Mouse (Mus musculus) Muller cell, postnatal 12 days (primary cell): ENCODE data around the gene Robo1.

Source experiments
- DNase-seq: peaks from one replicate; pipeline ENCODE4 v3.0.0-alpha.2; 2015; ENCODE audit errors: inconsistent ontology term

Robo1 gene

DNA sequence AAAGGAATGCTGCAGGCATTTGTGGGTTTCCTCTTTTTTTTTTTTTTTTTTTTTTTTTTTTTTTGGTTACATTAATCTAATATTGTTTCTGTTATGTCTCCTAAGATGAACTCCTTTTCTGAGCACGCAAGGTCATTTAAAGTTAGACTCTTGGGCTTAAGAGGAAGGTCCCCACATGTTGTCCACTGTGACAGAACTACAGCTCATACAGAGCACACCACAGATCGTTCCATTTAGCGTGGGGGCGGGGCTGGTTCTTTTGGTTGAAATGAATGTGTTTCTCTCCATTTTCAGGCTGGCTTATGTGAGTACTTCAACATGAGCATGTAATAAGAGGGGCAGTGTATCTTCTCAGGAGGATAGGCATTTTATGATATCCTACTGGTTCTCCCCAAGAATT is 622.8 kb downstream of the Robo1 start:
- DNase-seq = no peak

DNA sequence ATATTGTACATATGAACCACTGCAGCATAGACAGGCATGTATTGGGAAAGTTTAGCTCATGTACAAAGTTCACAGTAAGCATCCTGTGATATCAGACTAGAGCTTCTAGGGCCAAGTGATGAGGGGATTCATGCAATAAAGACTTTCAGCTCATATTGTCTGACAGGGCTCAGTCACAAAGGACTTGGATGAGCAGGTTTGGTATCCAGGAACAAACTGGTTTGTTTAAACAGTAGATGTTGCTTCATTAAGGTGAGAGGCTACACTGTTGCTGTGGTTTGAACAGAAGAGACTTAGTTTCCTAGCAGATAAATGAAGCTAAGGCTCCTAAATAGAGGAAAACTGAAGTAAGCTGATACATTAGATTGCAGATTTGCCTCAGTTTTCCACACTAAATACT is 626.8 kb downstream of the Robo1 start:
- DNase-seq = no peak

DNA sequence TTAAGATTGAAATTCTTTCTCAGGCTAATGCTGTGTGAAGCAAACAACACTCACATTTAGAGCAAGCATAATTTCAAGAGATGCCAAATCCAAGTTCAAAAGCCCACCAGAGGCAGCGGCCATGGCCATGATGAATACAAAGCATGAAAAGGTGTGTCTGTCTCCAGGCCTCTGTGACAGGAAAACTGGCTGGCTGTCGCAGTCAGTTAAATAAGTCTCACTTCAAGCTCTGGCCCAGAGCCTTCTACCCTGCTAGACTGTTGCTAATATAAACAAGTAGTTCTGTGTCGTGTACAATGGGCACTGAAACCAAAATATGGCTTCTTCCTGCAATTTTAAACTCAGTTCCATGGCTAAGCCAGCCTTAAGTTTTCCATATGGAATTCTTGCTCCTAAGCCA is 629.1 kb downstream of the Robo1 start:
- no peak for DNase-seq

DNA sequence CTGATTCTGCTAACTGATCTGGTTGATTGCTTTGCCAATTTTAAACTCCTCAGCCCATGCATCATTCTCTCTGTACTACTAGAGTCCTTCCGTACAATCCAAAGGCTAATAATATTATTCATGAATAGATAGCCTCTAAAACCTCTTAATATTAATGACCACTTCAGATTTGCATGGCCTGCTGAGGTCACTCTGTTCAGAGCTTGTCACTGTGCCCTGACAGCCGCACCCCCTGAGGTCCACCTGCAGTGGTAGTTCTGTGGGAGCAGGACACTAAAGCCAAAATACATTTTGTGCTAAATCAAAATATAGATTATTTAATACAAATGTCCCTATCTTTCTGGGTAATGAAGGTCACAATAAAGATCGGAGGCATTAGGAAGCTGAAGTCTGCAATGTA is 631.8 kb downstream of the Robo1 start:
- no peak for DNase-seq

DNA sequence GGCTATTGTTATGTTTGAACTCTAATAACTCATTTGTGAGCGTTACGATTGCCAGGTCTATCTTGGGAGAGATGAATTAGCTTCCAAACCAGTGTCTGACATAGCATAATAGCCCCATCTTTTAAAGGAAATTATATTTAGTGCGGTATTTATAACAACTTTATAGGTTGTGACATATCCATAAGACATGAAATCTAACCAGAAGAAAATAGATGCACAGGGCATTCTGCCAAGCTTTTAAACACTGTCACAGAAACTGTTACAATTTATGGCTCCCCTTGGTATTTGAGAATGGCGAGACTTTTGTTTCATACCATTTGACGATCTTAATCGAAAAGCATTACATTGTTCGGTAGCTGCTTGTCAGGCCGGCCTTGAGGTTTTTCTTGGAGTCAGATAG is 632.7 kb downstream of the Robo1 start:
- no peak for DNase-seq

DNA sequence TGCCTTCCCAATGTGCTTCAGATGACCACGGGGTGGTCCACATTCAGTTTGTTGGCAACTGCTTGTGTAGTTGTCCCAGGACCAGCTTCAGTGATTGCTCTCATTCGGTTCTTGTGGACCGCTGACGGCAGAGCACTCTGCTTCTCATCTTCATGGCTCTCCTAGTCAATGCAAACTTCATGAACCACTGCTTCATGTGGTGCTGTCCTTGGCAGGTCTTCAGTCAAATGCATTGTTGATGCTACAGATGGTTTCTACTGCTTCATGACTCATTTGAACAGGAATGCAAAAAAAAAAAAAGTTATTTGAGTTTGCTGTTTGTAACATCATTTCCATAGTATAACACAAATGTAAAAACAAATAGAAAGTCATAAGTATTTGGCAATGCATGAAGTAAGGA is 636.3 kb downstream of the Robo1 start:
- peak; percentile 23 for DNase-seq

DNA sequence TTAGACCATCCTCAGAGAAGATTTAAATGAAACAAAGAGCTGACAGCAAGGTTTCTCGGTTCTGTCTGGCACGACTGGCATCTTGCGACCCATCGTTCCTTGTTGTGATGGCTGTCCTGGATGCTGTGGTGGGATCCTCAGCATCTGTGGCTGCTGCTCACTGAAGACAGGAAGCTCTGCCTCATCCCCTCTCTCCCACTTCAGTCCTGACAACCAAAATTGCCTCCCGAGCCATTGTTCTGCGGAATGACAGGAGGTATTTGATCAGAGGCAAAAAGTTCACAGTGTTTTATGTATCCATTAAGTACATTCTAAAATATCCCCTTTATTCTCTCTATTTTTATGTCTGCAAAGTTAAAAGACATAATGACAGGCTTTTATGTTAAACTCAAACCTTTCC is 643.9 kb downstream of the Robo1 start:
- DNase-seq = no peak

DNA sequence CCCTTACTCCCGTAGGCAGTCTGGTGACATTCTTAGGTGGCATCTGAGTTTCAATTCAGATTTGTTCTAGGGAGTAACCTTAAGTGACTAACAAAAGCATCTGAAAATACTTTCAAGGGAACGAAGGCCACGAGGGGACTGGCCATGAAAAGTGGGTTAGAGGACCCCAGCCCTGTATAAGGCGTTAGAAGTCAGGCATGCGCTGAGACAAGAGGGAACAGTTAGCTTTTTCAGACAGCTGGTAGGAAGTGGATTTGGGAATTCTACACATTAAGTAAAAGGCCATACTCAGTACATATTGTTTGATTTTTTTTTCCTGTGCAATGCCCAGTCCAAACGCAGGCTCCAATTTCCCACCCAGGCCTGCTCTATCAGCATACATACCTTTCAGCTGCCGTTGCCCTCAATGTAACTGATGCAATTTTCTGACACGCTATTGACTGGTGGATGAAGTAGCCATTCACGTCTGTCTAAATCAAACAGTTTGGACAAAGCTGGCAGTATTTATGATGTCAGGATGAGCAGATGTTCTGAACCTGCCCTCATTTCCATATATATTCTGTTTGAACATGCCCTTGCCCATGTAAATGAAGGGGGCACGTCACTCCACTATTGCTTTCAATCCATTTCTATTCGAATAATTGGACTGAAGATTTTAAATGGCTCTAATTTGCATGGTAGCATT is 651.1 kb downstream of the Robo1 start:
- no peak for DNase-seq

DNA sequence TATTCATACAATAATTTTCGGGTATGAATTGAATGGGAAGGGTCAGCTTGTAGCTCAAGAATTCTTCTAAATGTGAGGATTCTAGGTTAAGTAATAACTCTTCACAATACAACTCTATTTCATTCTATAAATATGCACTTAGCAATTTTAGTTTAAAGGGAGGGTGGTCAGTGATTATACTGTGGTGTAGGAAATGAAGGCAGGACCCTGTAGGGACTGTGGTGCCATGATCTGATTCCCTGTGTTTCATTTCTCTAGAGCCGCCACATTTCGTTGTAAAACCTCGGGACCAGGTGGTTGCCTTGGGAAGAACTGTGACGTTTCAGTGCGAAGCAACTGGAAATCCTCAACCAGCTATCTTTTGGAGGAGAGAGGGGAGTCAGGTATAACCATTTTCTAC is 651.7 kb downstream of the Robo1 start:
- no peak for DNase-seq

DNA sequence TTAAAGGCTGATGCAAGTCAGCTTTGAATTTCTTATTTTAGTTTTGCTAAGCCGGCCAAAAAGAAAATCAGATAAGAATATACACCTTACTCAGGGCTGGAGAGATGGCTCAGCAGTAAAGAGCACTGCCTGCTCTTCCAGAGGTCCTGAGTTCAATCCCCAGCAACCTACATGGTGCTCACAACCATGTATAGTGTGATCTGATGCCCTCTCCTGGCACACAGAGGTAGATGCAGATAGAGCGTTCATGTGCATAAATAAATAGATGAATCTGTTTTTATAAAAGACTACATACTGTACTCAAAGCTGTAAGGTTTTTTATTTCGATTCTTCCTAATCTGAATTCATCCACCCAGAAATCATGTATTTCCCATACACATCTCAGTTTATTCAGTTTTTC is 655.7 kb downstream of the Robo1 start:
- DNase-seq = no peak

DNA sequence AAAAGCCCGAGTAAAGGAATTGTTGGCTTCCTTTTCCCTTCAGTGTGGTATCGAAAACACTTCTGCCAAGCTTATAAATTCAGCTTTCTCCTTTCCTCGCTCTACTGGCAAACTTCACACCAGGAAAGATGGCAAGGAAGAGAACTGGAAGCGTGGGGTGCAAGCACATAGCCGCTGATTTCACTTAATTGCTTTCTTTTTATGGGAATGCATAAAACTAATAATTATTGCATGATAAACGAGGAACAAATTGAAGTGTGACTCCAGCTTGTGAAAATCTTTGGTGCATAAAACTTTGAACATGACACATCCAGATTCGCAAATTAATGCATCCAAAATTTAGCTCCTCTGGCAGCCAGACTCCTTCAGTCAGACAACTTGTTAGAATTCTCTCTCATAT is 659.4 kb downstream of the Robo1 start:
- no peak for DNase-seq

DNA sequence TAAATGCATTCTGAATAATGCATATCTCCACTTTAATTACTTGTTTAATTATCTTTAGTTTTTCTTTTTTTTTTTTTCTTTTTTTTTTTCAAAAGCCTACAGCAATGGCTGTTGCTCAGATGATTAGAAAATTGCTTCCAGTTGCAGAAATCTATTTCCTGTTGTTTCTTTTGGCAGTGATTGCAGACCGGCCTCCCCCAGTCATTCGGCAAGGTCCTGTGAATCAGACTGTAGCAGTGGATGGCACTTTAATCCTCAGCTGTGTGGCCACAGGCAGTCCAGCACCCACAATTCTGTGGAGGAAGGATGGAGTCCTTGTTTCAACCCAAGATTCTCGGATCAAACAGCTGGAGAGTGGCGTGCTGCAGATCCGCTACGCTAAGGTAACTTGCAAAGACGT is 661.9 kb downstream of the Robo1 start:
- no peak for DNase-seq

DNA sequence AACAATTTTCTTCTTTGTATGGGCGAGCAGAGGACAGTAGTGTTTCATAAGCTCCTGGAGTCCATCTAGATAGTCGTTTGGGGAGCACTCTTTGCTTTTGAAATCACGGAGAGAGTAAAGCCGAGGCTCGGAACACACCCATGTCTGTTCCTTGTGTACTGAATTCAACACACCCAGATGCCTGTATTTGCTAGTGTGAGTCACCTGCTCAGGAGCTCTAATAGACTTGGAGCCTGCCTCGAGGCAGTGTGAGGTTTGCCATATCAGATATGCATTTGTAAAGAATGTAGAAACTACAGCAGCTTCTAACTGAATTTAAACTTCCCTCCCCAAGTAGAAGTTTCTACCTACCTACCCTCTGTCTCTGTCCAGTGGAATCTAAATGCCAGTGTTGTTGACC is 665.6 kb downstream of the Robo1 start:
- DNase-seq = no peak

DNA sequence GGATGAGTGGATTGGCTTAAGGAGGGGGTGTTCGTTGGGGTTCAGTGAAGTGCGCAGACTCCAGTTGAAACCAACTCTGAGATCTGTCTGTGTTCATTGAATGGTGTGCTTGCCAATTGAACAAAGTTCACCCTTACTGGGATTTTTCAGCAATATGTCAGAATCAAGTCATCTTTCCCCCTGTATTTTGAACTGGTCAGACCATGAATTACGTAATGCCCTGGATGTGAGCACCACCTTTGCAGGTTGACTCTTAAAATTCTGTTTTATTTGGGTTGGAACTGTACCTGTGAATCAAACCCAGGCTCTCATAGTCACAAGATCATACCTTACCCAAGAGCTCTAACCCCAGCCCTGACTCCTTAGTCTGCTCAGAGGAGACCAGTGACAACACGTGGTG is 666.6 kb downstream of the Robo1 start:
- DNase-seq = no peak

DNA sequence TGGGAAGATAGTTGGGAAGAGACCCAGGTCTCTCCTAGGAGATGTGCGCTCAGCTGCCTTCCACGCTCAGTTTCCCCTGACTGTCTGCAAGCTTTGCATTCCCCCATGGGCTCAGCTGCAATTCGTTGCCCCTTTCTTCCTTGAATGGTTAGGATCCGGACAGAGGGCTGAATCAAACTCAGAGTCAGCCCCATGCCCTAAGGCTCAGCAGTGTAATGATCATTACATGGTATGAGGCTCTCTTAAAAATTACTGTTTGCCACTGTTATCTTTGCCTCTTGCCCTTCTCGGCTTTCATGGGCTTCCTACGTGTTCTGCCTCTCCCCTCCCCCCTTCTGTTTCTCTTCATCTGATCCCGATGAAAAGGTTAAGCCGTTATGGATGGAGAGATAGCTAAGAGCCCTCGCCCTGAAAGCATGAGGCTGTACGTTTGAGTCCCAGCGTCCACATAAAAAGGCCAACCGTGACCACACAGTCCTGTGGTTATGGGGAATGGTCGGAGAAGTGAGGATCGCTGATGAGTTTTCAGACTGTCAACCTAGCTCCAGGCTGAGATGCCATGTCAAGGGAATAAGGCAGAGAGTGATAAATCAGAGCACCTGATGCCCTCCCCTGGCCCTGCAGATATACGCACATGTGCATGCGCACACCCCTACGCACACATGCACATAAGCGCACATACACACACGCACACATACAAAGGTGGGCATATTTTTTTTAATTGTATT is 668.9 kb downstream of the Robo1 start:
- DNase-seq = no peak

DNA sequence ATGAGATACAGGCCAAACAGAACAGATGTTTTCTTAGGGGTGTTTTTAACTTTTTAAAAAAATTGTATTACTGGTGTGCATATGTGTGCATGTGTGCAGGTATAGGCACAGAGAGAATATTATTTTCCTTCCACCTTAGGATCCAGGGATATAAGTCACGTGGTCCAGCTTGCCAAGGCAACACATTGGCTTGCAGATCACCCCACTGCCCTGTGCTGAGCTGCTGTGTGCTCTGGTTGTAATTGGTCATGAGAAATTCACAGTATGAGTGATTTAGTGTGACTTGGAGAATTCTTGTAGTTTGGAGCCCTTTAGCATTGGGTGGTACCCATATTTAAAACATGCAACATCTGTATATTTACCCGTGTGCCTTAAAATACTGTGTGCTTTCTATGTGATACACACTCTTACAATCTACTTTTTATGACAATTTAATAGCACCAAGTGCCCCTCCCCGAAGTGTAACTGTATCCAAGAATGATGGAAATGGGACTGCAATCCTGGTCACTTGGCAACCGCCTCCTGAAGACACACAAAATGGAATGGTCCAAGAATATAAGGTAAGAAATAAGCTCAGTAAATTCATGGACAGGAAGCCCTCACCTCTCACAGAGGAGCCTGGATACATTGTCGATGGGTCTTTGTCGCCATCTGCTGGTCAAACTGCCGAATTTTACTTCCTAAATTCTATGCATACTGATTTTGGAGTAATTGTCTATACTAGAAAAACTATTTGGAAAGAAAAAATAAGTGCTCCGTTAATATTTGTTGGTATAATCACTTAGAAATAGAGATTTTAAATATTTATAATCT is 671.5 kb downstream of the Robo1 start:
- peak; percentile 29 for DNase-seq

DNA sequence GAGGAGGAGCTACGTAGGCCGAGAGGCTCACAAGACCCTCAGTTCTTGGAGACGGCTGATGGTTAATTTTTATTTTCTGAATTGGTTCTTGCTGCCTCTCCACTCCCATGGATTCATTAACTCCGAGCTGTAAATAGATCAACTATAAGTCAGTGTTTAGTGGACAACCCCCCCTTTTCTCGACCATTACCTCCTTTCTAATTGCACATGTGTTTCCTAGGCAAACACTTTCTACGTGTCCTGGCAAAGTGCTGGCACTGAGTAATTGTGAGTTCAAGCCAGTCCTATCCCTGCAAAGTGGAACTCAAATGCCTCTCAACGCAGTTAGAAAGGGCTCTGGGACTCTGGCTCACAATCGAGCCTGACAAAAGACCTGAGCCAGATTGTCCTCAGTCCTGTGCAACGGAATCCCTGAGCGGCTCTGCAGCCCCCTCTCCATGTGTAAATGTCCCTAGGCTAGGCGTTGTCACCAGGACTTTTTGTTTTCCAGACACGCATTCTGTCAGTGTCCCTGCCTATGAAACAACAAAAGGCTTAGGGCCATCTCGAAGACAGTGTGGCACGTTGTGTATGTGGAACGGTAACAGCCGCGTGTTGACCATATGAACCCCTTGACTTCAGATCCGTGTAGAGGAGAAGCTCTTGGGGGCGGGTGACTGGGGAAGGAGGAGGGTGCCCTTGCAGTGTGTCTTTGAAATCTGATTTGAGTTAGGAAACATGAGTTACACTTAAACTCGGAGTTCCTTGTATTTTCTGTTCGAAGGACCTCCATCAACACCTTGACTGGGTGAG is 682.5 kb downstream of the Robo1 start:
- no peak for DNase-seq

DNA sequence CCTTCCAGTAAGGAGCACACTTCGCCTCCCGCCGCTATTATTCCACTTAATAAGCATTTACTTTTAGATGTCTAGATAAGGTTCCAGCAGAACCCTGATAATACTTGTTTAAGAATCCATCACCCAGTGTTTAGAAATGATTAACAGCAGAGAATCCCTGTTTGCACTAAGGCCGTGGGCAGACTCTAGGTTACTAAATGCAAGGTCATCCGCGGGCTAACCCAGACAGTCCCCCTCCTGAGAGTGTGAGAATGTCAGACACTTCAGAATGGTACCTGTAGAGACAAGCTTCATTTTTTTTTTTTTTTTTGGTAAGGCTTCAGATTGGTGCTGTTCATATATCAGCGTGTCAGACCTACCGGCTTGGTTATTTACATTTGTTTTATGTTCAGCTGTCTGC is 685.1 kb downstream of the Robo1 start:
- DNase-seq = no peak

DNA sequence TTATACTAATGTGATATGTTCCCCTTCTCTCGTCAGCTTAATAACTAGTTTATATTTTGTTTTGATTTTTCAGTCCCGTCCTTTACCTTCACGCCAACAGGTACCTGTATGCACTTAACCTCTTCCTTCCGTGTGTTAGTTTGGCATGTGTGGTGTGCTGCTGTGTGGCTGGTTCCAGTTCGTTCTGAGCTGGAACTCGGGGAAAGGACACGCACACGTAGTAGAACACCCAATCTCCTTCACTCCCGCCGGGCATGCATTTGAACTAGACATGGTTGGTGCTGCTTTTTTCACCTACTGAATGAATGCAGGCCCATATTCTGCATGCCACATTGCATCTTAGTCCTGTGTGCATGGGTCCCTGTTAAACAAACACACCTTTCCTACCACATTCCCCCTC is 685.5 kb downstream of the Robo1 start:
- DNase-seq = no peak

DNA sequence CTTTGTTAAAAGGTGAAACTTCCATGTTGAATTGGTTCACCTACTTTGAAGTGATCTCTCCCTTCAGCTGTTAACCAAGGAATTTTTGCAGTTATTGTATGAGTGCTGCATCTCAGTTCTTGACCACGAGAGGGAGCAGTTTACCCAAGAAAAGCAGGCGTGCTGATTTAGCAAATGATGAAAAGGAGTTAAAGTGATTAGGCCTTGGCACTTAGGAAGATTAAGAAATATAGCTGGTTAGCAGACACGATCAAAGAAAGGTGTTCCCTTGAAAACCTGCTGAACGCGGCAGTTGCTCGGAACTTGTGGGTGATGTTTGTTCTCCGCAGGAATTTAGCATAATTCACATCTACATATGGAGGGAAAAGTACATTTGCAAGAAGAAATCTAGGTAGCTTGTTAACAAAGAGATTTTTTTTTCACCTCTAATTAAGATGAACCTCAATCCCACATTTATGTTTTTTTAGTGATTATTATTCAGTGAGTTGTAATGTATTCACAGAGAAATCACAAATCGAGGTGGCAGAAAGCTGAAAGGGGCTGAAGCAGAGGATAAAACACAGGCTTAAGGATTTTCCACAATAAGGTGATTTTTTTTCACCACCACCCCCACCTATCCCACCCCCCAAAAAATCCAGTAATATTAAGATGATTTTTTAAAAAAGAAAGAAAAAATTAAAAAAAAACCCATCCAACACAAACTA is 687.3 kb downstream of the Robo1 start:
- peak; percentile 57 for DNase-seq

DNA sequence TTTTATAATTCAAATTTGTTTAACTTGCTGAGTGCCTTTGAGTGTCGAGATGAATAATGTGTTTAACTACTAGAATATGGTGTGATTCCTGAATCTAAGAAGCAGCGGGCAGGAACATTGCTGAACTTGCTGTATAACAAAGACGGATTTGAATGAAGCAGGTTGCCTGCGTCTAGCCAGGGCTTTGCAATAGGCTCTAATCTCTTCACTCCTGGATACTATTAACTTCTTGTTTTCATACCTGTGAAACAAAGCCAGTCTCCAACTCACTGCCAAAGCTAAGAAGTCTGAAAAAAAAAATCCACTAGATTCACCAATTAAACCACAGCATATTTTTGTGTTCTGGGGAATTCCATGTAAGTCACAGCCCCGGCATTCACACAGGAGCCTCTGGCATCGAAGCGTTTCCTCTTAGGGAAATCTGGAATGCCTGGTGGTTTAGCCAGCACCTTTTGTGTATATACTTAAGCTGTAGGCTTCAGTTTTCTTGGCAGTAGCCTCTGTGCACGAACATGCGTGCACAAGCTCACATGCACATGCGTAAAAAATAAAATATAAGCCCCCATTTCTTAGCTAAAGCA is 687.9 kb downstream of the Robo1 start:
- peak; percentile 52 for DNase-seq
